Mouse (Mus musculus) megakaryocyte, embryonic 14.5 days (primary cell): ENCODE data around the gene Gfod1.

ENCODE experiments used
- FLI1 ChIP-seq: IDR thresholded peaks from 2 replicates; pipeline ENCODE4 v1.6.1; 2012; ENCODE audit warnings: low read length, inconsistent platforms, mixed read lengths
- GATA1 ChIP-seq: IDR thresholded peaks from 3 replicates; pipeline ENCODE4 v1.6.1; 2012; ENCODE audit warnings: mixed read lengths, low read length, inconsistent platforms, borderline replicate concordance

- TF ChIP-seq GATA1 (no peak), FLI1 (no peak)
These were observed 81.9 kb downstream of the Gfod1 start for GRCm38 (mm10) chr13:43222084-43222483.
